Mouse (Mus musculus): Measurements from ENCODE around the gene Arhgap6. TPM values are rescaled to one million over a fixed set of nuclear protein-coding genes. Genes with fewer than 3 reads are reported as not detected.

Gene Arhgap6
- total RNA-seq, 2 experiments from 2014 or later = 2.0 to 2.2 TPM

- no peak for DNase-seq (ENCODE audit: extremely low spot score in 1 of 2, low spot score in 1 of 2)
Observed at GRCm38 (mm10) chrX:168977776-168978175, 182.9 kb downstream of the Arhgap6 start.

GRCm38 (mm10) chrX:168980370-168980769, 185.5 kb downstream of the Arhgap6 start:
- no peak for DNase-seq (ENCODE audit: extremely low spot score in 1 of 2, low spot score in 1 of 2)

- DNase-seq (ENCODE audit: extremely low spot score in 1 of 2, low spot score in 1 of 2) = no peak
Observed at GRCm38 (mm10) chrX:169007066-169007465, 212.2 kb downstream of the Arhgap6 start.

- no peak for DNase-seq (ENCODE audit: extremely low spot score in 1 of 2, low spot score in 1 of 2)
Observed at GRCm38 (mm10) chrX:169012701-169013100, 217.8 kb downstream of the Arhgap6 start.

GRCm38 (mm10) chrX:169034390-169034789, 239.5 kb downstream of the Arhgap6 start:
- DNase-seq (ENCODE audit: extremely low spot score in 1 of 2, low spot score in 1 of 2) = no peak

- DNase-seq (ENCODE audit: extremely low spot score in 1 of 2, low spot score in 1 of 2) = peak; percentile 16 to 48
Observed at GRCm38 (mm10) chrX:169036403-169037296, 241.8 kb downstream of the Arhgap6 start.

- no peak for DNase-seq (ENCODE audit: extremely low spot score in 1 of 2, low spot score in 1 of 2)
Observed at GRCm38 (mm10) chrX:169037401-169037800, 242.5 kb downstream of the Arhgap6 start.

GRCm38 (mm10) chrX:169043872-169044271, 249.0 kb downstream of the Arhgap6 start:
- DNase-seq (ENCODE audit: extremely low spot score in 1 of 2, low spot score in 1 of 2) = no peak

GRCm38 (mm10) chrX:169047595-169047994, 252.7 kb downstream of the Arhgap6 start:
- no peak for DNase-seq (ENCODE audit: extremely low spot score in 1 of 2, low spot score in 1 of 2)

GRCm38 (mm10) chrX:169049550-169049949, 254.7 kb downstream of the Arhgap6 start:
- no peak for DNase-seq (ENCODE audit: extremely low spot score in 1 of 2, low spot score in 1 of 2)

GRCm38 (mm10) chrX:169053907-169054476, 259.1 kb downstream of the Arhgap6 start:
- DNase-seq (ENCODE audit: extremely low spot score in 1 of 2, low spot score in 1 of 2) = no peak

GRCm38 (mm10) chrX:169062555-169062954, 267.7 kb downstream of the Arhgap6 start:
- no peak for DNase-seq (ENCODE audit: extremely low spot score in 1 of 2, low spot score in 1 of 2)

GRCm38 (mm10) chrX:169065298-169065697, 270.4 kb downstream of the Arhgap6 start:
- DNase-seq (ENCODE audit: extremely low spot score in 1 of 2, low spot score in 1 of 2) = no peak

GRCm38 (mm10) chrX:169065922-169066321, 271.0 kb downstream of the Arhgap6 start:
- no peak for DNase-seq (ENCODE audit: extremely low spot score in 1 of 2, low spot score in 1 of 2)

- no peak for DNase-seq (ENCODE audit: extremely low spot score in 1 of 2, low spot score in 1 of 2)
Observed at GRCm38 (mm10) chrX:169075020-169075419, 280.1 kb downstream of the Arhgap6 start.

GRCm38 (mm10) chrX:169081609-169082008, 286.7 kb downstream of the Arhgap6 start:
- DNase-seq (ENCODE audit: extremely low spot score in 1 of 2, low spot score in 1 of 2) = no peak

GRCm38 (mm10) chrX:169085871-169086270, 291.0 kb downstream of the Arhgap6 start:
- DNase-seq (ENCODE audit: extremely low spot score in 1 of 2, low spot score in 1 of 2) = peak; percentile 11 to 79

- no peak for DNase-seq (ENCODE audit: extremely low spot score in 1 of 2, low spot score in 1 of 2)
Observed at GRCm38 (mm10) chrX:169089221-169089620, 294.3 kb downstream of the Arhgap6 start.

GRCm38 (mm10) chrX:169094601-169095000, 299.7 kb downstream of the Arhgap6 start:
- no peak for DNase-seq (ENCODE audit: extremely low spot score in 1 of 2, low spot score in 1 of 2)

- no peak for DNase-seq (ENCODE audit: extremely low spot score in 1 of 2, low spot score in 1 of 2)
Observed at GRCm38 (mm10) chrX:169095584-169095983, 300.7 kb downstream of the Arhgap6 start.

GRCm38 (mm10) chrX:169102665-169103064, 307.8 kb downstream of the Arhgap6 start:
- DNase-seq (ENCODE audit: extremely low spot score in 1 of 2, low spot score in 1 of 2) = no peak
